Mouse (Mus musculus): ENCODE measurements around the gene Adad2.

Adad2 gene

DNA sequence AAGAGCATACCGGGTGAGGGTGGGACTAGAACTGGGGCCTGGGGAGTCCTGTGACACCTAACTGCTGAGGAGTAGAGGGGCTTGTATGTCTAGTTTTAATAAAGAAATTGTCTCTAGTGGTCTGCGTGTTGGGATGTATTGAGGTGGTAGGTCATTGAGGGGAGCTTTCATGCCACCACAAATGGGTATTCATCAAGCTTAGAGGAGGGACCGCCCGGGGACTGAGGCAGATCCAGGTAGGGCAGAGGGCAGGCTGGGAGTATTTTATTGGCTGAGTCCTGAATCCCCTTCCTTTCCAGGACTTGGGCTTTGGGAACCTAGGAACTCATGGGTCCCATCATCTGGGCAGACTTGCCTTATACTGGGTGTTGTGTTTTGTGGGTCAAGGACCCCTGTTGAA lies 4.3 kb downstream of the Adad2 start:
- no peak for DNase-seq (ENCODE audit: low read depth, low spot score)

DNA sequence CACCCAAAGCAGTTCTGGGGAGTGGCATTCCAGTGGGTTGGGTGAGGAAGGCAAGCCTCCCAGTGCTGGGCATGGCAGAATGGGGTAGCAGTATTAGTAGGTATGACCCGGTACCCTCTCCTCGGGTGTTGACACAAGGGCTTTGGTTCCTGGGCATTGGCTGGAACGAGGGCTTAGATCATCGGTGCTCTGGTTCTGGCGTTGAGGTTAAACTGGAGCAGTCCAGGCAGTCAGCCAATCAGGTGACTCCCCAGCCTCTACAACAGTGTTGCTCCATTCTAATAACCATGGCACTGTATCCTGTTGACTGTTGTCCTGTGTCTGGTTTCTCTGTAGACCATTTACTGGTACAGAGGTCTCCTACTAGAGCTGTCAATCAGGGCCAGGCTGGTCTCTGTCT lies 5.0 kb downstream of the Adad2 start:
- DNase-seq (ENCODE audit: low read depth, low spot score): no peak

DNA sequence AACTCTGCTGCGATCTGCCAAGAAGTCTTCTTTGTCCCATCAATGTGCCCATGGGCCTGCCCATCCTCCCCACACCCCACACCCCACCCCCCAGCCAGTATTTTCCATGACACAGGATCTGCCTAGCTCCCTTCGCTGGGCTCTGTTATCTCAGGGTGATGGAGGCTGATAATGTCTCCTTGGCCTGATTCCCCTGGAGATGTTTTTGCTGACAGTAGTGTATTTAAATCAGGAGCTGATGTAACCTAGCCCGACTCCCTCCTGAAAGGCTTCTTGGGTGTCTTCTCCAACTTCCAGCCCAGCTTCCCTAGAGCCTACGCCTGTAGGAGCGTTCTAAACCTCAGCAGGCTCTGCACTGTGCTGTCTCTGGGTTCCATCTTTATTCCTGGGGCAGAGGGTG lies 6.3 kb downstream of the Adad2 start:
- no peak for DNase-seq (ENCODE audit: low read depth, low spot score)

DNA sequence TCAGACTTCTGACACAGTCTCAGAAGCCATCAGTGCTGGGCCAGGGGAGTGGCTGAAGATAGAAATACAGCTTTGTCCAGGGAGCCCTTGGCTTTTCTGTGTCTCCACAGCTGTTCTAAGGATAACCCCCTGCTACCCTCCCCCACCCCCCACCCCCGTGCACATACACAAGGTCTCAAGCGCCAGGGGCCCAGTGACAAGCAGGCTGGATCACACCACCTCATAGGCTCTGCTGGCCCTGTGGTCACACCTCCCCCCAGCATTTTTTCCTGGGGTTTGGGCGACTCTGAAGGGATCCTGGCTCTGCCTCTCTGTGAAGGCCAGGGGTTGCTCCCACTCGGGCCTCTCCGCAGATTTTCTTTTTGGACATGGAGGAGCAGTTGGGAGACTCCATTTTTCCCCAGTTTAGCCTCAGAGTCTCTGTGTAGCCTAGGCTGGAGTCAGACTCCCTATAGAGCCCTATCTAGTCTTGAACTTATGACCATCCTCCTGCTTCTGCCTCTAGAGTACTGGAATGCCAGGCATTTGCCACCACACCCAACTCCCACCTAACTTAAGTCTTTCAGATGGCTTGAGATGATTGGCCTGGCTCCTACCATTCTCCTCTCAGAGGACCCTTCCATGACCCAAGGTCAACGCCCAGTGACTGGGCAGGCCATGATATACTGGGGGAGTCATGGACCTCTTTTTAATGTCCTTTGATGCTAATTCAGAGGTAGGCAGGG lies 7.7 kb downstream of the Adad2 start:
- DNase-seq (ENCODE audit: low read depth, low spot score): no peak

DNA sequence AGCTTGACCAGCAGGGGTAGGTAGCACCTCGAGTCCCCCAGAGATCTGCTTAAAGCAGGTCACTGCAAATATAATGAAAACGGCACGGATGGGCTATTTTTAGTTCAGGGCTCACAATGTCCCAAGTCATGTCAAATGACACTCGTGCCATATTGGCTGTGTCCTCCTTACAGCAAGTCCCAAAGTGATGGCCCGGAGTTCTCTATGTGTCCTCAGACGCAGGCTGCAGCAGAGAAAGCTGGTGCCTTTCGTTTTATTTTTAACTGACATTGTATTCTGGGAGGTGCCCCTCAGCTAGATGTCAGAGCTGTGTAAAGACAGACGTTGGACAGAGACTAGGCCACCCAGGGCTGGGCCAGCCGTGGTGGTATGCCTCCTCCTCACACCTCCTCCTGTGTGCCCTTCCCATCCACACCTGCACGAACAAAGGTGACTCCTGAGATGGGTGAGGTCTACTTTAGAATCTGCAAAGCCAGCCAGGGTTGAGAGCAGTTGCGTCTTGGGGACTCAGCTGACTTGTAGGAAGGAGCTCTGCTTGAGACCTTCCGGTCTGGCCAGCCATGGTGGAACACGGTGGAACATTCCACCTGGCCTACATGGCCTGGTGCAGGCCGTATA lies 8.4 kb downstream of the Adad2 start:
- no peak for DNase-seq (ENCODE audit: low read depth, low spot score)

DNA sequence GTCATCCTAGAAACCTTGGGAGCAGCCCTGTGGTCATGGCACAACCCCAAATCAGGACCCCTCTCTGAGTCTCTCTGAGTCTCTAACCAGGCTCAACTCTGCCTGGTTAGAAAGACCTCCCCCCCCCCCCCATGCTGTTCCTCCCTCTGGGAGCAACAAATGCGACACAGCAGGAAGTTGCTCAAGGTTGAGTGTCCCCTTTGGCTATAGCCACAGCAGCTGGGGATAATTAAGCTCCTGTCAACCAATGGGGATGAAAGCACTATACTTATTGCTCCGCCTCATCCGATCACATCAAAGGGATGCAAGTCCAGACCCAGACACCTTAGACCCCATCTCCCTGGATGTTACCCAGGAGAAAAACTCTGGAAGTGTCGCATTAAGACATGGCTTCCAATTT lies 10.0 kb downstream of the Adad2 start:
- no peak for DNase-seq (ENCODE audit: low read depth, low spot score)

DNA sequence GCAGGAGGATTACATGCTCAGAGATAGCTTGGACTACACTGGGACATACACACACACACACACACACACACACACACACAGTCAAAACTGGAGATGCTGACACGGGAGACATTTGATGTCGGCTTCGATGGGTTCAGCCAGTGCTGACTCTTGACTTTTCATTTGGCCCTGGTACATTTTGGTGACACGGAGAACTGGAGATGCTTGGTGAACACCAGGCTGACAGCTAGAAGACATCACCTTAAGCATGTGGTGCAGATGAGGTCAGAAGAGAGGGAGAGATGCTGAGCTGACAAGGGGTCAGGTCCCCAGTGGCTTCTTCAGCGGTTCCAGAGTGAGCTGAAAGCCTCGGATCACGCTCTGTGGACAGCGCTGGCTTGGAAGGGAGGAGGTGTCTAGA lies 10.5 kb downstream of the Adad2 start:
- no peak for DNase-seq (ENCODE audit: low read depth, low spot score)

DNA sequence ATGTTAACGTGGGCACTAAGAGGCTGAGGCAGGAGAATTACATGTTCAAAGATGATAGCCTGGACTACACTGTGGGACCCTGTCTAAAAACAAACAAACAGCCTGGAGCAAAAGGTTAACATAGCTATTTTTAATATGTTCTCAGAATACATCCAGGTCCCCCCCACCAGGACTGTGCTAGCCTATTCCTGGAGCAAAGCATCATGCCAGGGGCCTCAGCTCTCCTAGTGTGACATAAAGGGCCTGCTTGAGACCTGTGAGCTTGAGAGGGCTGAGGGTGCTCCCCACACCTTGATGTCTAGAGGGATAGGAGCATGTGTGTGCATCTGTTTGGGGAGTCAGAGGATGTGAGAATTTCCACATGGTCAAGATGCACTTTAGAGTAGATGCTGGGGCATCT lies 11.2 kb downstream of the Adad2 start:
- no peak for DNase-seq (ENCODE audit: low read depth, low spot score)

DNA sequence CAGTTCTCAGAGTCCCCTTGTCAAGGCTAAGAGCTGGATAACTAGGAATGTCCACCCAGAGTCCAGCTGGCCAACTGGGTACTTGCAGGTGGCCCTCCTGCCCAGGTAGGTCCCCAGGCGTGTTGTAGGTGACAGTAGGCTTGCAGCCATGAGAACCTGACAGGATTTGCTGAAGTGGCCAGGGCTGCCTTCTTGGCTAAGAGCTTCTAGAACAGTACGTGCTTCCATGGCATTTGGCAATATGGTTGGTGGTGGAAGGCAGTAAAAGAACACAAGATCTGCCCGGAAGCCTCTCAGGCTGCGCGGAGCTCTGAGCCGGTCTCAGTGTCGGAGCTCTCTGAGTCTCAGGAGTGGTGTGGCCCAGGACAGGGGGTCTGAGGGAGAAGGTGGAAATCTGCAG lies 12.4 kb downstream of the Adad2 start:
- DNase-seq (ENCODE audit: low read depth, low spot score): no peak

DNA sequence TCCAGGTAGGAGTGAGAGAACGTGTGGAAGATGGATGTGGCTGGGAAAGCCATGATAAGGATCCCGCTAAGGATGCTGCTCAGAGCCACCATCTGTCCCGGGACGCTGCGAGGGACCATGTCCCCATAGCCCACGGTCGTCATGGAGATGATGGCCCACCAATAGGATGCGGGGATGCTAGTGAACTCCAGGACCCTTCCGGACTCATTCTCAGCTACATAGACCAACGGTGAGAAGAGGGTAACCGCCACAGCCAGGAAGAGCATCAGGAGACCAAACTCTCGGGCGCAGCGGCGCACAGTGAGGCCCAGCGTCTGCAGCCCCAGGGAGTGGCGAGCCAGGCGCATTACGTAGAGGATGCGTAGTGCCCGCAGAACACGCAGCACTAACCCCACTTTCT lies 13.2 kb downstream of the Adad2 start:
- DNase-seq (ENCODE audit: low read depth, low spot score): no peak

DNA sequence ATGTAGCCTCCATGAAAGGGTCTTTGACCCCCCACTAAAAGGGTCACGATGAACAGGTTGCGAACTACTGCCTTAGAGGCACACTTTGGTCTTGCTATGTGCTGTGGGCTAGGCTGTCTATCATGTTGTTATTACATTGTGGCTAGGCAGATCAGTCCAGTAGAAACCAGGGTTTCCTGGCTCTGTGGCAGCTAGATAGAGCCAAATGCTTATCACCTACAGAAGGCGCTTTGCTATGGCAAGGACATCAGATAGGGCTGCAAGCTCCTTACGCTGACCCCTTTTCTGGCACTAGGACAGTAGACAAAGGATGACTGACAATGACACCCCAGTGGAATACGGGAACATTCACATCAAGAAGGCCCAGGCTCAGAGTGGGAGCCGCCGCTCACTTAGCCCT lies 14.7 kb downstream of the Adad2 start:
- no peak for DNase-seq (ENCODE audit: low read depth, low spot score)

DNA sequence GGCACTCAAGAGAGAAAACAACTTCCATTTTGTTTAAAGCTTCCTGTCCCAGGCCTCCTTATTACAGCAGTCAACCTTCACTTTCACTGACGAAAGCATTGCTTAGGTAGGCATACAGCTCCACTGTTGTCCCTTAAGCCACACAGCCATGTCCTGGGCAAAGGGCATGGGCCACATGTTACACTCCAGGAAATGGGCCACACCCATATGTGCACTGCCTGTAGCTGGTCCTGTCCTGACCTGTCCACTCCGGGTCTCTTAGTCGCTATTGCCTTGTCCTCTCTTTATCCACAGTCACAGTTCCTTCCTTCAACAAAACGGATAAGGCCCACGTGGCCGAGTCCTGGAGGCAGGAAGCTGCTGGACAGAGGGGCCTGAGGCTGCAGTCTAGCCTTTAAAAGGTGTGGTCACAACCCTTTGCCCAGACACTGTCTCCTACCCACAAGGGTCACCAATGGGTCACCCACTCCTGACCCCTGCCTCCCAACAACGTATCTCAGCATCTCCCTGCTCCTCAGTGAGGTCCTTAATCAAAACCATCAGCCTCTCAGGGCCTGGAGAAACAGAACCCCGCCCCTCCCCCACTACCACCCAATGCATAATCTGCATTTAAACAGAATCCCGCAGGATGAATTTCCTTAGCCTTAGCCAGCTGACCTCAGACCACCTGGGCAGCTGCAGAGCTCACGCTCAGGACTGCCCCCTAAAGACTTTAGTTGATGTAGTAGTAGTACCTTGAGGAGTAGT lies 15.2 kb downstream of the Adad2 start:
- DNase-seq (ENCODE audit: low read depth, low spot score): no peak

DNA sequence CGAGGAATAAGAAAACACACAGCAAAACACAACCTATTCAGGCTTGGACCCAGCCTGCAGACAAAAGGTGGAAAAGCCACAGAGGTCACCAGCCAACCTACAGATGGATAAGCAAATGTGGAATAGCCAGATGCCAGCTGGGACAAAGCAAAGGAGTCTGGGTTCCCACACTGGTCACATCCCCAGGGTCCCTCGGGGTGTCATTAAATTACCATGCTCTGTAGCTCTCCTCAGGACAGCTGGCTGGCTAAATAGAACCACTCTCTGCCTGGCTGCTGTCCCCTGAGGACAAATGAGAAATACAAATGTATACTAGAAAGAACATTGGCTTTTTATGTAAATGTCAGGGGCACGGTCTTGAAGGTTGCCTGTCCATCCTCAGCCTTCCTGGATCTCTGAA lies 18.3 kb downstream of the Adad2 start:
- no peak for DNase-seq (ENCODE audit: low read depth, low spot score)

DNA sequence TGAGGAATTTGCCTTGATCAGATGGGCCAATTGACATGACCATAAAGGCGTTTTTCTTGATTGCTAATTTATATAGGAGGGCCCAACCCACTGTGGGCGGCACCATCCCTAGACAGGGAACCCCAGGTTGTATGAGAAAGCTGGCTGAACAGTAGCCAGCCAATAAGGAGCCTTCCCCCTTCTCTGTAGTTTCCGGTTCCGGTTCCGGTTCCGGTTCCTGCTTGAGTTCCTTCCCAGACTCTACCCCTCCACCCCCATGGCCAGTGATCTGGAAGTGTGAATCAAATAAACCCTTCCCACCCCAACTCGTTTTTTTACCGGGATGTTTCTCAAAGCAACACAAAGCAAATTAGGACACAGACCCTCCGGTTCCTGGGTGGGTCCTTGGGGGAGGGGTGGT lies 19.7 kb downstream of the Adad2 start:
- DNase-seq (ENCODE audit: low read depth, low spot score): no peak

DNA sequence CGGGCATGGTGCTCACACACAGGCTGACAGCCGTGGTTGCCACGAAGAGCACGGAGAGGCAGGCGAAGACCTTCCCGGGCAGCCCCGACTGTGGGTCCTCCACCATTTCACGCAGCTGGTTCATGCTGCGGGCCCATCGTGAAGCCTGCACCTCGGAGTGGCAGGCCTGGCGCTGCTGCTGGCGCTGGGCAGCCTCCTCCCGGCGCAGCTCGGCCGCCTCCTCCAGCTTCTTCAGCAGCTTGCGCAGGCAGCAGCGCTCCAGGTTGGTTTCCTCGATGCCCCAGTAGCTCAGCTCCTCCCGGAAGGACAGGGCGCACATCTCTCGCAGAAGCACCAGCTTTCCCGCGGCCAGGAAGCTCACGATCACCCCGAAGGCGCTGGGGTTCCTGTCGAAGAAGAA lies 20.4 kb downstream of the Adad2 start:
- DNase-seq (ENCODE audit: low read depth, low spot score): no peak

DNA sequence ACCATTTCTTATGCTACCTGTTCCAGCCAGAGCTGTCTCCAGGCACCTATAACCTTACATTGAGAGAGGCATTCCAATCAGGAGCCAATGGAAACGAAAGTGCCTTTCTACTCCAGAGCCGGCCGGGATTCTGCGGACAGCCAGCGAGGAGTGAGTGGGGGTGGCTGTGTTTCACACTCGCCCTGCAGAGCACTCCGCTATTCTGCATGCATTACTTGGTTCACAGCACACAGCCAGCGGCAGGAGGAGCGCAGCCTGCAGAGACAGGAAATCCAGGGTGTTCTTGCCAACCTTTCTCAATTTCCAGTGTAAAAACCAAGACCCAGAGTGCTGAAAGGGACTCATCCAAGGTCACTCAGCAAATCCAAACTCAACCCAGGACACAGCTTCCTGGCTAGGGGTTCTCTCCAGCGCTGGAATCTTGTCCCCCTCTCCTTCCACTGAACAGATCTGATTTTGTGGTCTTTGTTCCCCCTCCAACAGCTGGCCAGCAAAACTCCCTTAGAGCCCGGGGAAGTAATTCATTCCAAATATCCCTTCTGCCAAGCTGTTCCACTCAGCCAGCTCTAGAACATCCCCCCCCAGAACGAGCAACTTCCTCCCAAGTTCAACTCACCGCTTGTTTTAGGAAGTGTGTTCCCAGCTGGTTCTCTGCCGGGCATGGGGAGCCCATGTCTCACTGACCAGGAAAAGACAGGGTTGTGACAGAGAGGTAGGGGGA lies 22.2 kb downstream of the Adad2 start:
- no peak for DNase-seq (ENCODE audit: low read depth, low spot score)

DNA sequence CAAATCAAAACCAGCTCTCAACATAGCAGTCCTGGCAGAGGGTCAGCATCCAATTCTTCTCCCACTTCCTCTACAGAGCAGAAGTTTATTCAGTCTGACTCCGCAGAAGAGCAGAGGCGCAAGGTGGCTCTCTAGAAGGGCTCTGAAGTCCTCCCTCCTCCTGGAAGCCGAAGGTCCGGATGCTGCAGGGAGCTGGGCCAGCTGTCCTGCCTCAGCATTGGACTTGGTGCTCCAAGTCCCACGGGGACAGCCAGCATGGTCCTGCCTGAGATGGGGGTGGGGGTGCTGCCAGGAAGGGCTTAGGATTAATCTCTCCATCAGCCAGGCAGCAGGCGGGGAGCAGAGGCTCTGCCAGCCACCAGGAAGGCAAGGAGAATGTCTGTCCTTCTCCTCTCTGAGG lies 22.8 kb downstream of the Adad2 start, which contains the start of gene Kcng4:
Gene Kcng4 (minus strand): TSS at position 303 of the 400 bp plus-strand sequence.
- DNase-seq (ENCODE audit: low read depth, low spot score): no peak

DNA sequence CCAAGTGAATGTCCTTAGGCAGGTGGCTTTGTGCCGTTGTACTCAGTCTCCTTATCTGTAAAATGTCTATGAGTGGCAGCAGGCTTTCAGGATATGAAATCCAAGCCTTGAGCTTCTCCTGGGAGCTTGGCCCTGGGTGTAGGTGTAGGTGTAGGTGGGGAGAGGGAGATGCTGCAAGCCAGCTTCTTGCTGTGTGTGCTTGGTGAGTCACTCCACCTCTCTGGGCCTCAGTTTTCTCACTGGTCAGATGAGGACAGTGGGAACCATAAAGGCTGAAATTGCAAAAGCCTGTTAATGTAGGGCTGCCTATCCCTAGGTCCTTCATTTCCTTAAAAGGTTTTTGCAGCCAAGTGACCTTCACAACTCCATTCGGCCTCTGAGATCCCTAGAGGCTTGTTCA lies 23.4 kb downstream of the Adad2 start:
- DNase-seq (ENCODE audit: low read depth, low spot score): no peak

DNA sequence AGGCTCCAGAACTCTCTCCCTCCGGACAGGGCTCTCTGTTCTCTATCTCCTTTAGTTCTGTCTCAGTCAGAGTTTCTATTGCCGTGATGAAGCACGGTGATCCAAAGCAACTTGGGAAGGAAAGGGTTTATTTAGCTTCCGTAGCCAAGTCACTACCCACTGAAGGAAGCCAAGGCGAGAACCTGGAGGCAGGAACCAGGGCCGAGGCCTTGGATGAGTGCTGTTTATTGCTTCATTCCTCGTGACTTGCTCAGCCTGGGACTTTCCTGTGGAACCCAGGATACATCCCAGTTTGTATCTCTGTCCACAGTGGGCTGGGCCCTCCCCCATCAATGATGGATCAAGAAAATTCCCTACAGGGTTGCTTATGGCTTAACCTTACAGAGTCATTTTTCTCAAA lies 24.2 kb downstream of the Adad2 start:
- DNase-seq (ENCODE audit: low read depth, low spot score): no peak

DNA sequence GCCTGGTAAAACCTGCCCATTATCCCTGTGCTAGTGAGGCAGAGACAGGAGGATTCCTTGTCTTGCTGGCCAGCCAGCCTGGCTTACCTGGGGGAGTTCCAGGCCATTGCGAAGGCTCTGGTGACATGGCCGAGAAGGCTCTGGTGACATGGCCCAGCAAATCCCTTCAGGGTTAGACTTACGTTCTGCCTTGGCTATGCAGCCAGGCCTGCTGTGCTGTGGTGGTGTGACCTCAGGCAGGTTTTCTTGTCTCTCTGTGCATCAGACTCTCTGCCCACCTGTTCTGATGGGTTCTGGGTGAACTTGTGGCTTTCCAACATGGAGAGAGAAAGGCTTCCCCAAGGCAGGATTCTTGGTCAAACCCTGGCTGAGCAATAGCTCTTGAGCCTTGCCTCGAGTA lies 24.8 kb downstream of the Adad2 start:
- no peak for DNase-seq (ENCODE audit: low read depth, low spot score)

DNA sequence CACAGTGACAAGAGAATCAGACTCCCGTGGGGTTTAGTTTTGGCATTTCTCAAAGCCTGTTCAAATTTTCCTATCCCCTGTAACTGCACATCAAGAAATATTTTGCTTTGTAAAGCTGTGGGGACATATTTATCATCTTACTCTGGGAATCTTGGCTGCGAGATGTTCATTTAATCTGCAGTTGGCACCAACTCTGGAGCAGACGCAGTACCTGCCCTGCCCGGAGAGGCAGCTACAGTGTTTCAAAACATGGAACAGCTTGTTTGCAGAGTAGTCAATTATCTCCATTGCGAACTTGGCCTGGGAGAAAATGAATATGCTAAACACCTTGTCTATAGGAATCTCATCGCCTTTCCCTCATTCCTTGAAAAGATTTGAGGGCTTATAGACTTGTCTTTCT lies 25.7 kb downstream of the Adad2 start:
- no peak for DNase-seq (ENCODE audit: low read depth, low spot score)

DNA sequence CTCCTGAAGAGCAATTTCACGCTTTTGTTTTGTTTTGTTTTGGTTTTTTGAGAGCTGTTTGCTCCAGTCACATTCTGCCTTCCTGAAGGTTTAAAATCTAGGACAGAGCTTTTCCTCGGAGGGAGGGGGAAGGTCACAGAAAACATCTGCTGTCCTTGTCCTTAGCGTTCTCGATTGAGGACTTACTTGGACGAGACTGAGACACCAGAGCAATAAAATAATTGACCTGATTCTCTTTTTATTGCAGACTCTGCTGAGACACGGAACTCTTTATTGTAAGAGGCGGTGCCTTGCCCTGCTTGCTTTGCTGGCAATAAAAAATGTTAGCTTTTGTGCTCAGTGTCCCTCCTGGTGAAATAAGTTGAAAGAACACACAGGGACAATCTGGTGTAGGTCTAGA lies 27.3 kb downstream of the Adad2 start:
- DNase-seq (ENCODE audit: low read depth, low spot score): no peak

Measured in 3T3-L1 (cell line).